14 mouse cellular contexts compared by ENCODE assay signal in genomic region chr2:91098156-91098555, GRCm38 (mm10). TPM values are rescaled to one million over a fixed set of nuclear protein-coding genes. Genes with fewer than 3 reads are reported as not detected.
DNase-seq lines count a peak whose midpoint lies in the region; ATAC-seq and TF ChIP-seq lines count a peak whose summit lies in the region.
"Had no signal": no experiment of that assay in that cellular context is flagged by ENCODE, and none has a peak within 500 bp of the region (broad histone marks: within the 10 kb centered on the region; RNA-seq: fewer than 3 reads in every experiment).

No protein-coding gene starts in this region.

- peak overlapping the region; percentile 59; the same call in 1 of the 2 replicates for H3K27ac ChIP-seq in gastrocnemius, adult 2 months
- peak overlapping the region; percentile 79; the same call in 1 of the 2 replicates for H3K27ac ChIP-seq in CH12.LX (ENCODE audit: insufficient read depth, low read depth)
- H3K27ac ChIP-seq: embryonic facial prominence, embryonic 15.5 days; heart, embryonic 10.5 days; hindbrain, embryonic 13.5 days had no signal

- TF ChIP-seq RAD21 in CH12.LX (IDR thresholded peaks at IDR 0.05; ENCODE audit: low read depth, low read length) = no peak

- peak overlapping the region; percentile 56 for H3K4me3 ChIP-seq in gastrocnemius, adult 2 months
- peak overlapping the region; percentile 88 to 94 (median 91) for H3K4me3 ChIP-seq in CH12.LX (replicated peaks in 1 of 3; ENCODE audit: low read depth in 2 of 3, low read length in 2 of 3, poor library complexity in 1 of 3)
- H3K4me3 ChIP-seq: embryonic facial prominence, embryonic 15.5 days; heart, embryonic 10.5 days; hindbrain, embryonic 13.5 days had no signal

- ATAC-seq in granulocyte monocyte progenitor cell, adult 5-6 weeks (replicated peaks; ENCODE audit: poor library complexity, severe bottlenecking) = peak; percentile 53
- ATAC-seq: CD4-positive, CD25-positive, alpha-beta regulatory T cell, adult 4 months had no signal

- no peak for DNase-seq in gastrocnemius, adult 2 months
- DNase-seq in gastrocnemius, postnatal 10 days = no peak
- no peak for DNase-seq in CH12.LX (ENCODE audit: extremely low read depth)
- DNase-seq in lung, postnatal 36 days = peak; percentile 82
- DNase-seq in retina, embryonic 14.5 days (ENCODE audit: low spot score) = no peak
- no peak for DNase-seq in cerebellum, adult 11-12 months
- no peak for DNase-seq in thymus, postnatal 36 days
- DNase-seq: cerebellum, postnatal 25 days; kidney, adult 8-10 months had no signal

- intact Hi-C loops in gastrocnemius, adult 2 months (cut with DNase I) = no loop called here

- peaks cover 25% of the 10 kb centered on the region for H3K79me2 ChIP-seq in CH12.LX (replicated peaks; ENCODE audit: control insufficient read depth, extremely low read depth, insufficient read depth, poor library complexity, severe bottlenecking)

- dilution Hi-C loops in CH12.LX (cut with MboI; ENCODE audit: extremely low pct_ligation_motif_present, extremely low pct_unique_long_range_greater_than_20kb, low sequenced_read_pairs) = no loop called here

- H3K9me3 ChIP-seq in CH12.LX (replicated peaks; ENCODE audit: low read length) = no peaks in the 10 kb centered on the region
- H3K9me3 ChIP-seq: embryonic facial prominence, embryonic 15.5 days; heart, embryonic 10.5 days; hindbrain, embryonic 13.5 days had no signal

- no peak for TF ChIP-seq CTCF in gastrocnemius, adult 2 months (IDR thresholded peaks at IDR 0.05)
- TF ChIP-seq CTCF in CH12.LX (conservative IDR thresholded peaks at IDR 0.05 in 1 of 2, IDR thresholded peaks at IDR 0.05 in 1 of 2; ENCODE audit: low read depth in 2 of 2, low read length in 2 of 2) = no peak

- H3K4me2 ChIP-seq in CH12.LX (ENCODE audit: insufficient read depth, low read depth, poor library complexity, severe bottlenecking) = peak overlapping the region; percentile 73
- H3K4me2 ChIP-seq: embryonic facial prominence, embryonic 15.5 days; hindbrain, embryonic 13.5 days had no signal

- no peak for TF ChIP-seq EP300 in CH12.LX (IDR thresholded peaks at IDR 0.05; ENCODE audit: low read length)

- no peaks in the 10 kb centered on the region for H3K27me3 ChIP-seq in CH12.LX (replicated peaks)
- H3K27me3 ChIP-seq: embryonic facial prominence, embryonic 15.5 days had no signal

- in situ Hi-C loops in CH12.LX (cut with MboI; ENCODE audit: low pct_ligation_motif_present, low pct_unique_long_range_greater_than_20kb, low sequenced_read_pairs) = loop anchor here (5.0 kb wide), 1 partner anchor 36 kb away; no protein-coding TSS in a partner anchor

- H3K4me1 ChIP-seq in CH12.LX (ENCODE audit: control insufficient read depth in 1 of 2, insufficient read depth in 2 of 2) = peaks cover 13 to 59% of the 10 kb centered on the region in 2 experiments
- H3K4me1 ChIP-seq: embryonic facial prominence, embryonic 15.5 days; hindbrain, embryonic 13.5 days had no signal

- peak overlapping the region; percentile 93 for H3K9ac ChIP-seq in CH12.LX (ENCODE audit: insufficient read depth, low read depth)
- H3K9ac ChIP-seq: embryonic facial prominence, embryonic 15.5 days; hindbrain, embryonic 13.5 days had no signal

- TF ChIP-seq POLR2A in CH12.LX (IDR thresholded peaks at IDR 0.05; ENCODE audit: low read depth, low read length) = no peak

- H3K36me3 ChIP-seq in CH12.LX (replicated peaks in 1 of 2; ENCODE audit: control insufficient read depth in 1 of 2, insufficient read depth in 1 of 2, low read length in 1 of 2) = peaks cover 27 to 48% of the 10 kb centered on the region in 2 experiments
- H3K36me3 ChIP-seq: embryonic facial prominence, embryonic 15.5 days; heart, embryonic 10.5 days; hindbrain, embryonic 13.5 days had no signal

TF ChIP-seq in CH12.LX, 34 proteins besides CTCF, POLR2A, EP300 and RAD21:
- TF ChIP-seq MXI1 (IDR thresholded peaks at IDR 0.05; ENCODE audit: low read depth, low read length) (no peak), TBP (conservative IDR thresholded peaks at IDR 0.05; ENCODE audit: low read depth, low read length) (no peak), RCOR1 (conservative IDR thresholded peaks at IDR 0.05; ENCODE audit: low read depth, low read length) (no peak), HCFC1 (IDR thresholded peaks at IDR 0.05; ENCODE audit: low read depth, low read length) (no peak), KAT2A (IDR thresholded peaks at IDR 0.05; ENCODE audit: insufficient replicate concordance, low read length) (no peak), JUND (conservative IDR thresholded peaks at IDR 0.05; ENCODE audit: low read depth, low read length) (no peak), ETS1 (conservative IDR thresholded peaks at IDR 0.05; ENCODE audit: low read depth, low read length) (no peak), NELFE (IDR thresholded peaks at IDR 0.05; ENCODE audit: low read depth, low read length) (no peak), USF1 (IDR thresholded peaks at IDR 0.05; ENCODE audit: low read depth, low read length) (no peak), SMC3 (IDR thresholded peaks at IDR 0.05; ENCODE audit: low read depth, low read length) (no peak), MAFK (IDR thresholded peaks at IDR 0.05; ENCODE audit: insufficient replicate concordance, low read length) (no peak), E2F4 (IDR thresholded peaks at IDR 0.05; ENCODE audit: insufficient replicate concordance, low read depth, low read length) (no peak), UBTF (IDR thresholded peaks at IDR 0.05; ENCODE audit: low read depth, low read length) (no peak), TCF12 (IDR thresholded peaks at IDR 0.05; ENCODE audit: low read depth, low read length) (no peak), CHD2 (IDR thresholded peaks at IDR 0.05; ENCODE audit: low read length) (no peak)

RNA-seq across cellular contexts. Expression of gene Spi1, which starts 16.0 kb away (rescaled TPM):
- total RNA-seq in gastrocnemius, adult 2 months (2021) = 1 to 10 TPM in 1 of 2 experiments, under 1 TPM in 1; 0.87 to 1.2 TPM
- 1 to 10 TPM; 3.2 to 6.4 TPM for total RNA-seq in gastrocnemius, postnatal 10 days (2021)
- total RNA-seq in CH12.LX (2012; rRNA removed) (22.7 and 24.7 TPM in 2 replicates), CH12.LX (2014; rRNA removed) (29.7 and 42.6 TPM in 2 replicates)
- 35.2 and 45.7 TPM in 2 replicates for polyA plus RNA-seq in CH12.LX (2012; ENCODE audit: insufficient read length, low read depth)
- 208 and 244 TPM in 2 replicates for total RNA-seq in granulocyte monocyte progenitor cell, adult 5-6 weeks (2014; fragmentation: Nextera tagmentation)
- 114 and 139 TPM in 2 replicates for total RNA-seq in granulocyte monocyte progenitor cell, adult 5-6 weeks (2017)

RNA-seq across cellular contexts. Expression of gene Mybpc3, which starts 19.8 kb away (rescaled TPM):
- total RNA-seq in gastrocnemius, adult 2 months (2021) = under 1 TPM in 1 of 2 experiments, not detected in 1; 0.06 TPM
- total RNA-seq in gastrocnemius, postnatal 10 days (2021) = under 1 TPM; 0.12 to 0.20 TPM
- total RNA-seq in CH12.LX (2012; rRNA removed) = 0.04 TPM in 2 replicates
- 0.07 and 0.15 TPM in 2 replicates for total RNA-seq in CH12.LX (2014; rRNA removed)
- polyA plus RNA-seq in CH12.LX (2012; ENCODE audit: insufficient read length, low read depth) = 0.27 TPM in 2 replicates
- 1.5 TPM in 1 of 2 replicates, not detected in the other for total RNA-seq in granulocyte monocyte progenitor cell, adult 5-6 weeks (2014; fragmentation: Nextera tagmentation)
- total RNA-seq in granulocyte monocyte progenitor cell, adult 5-6 weeks (2017) = 0.62 TPM in 1 of 2 replicates, not detected in the other
- polyA plus RNA-seq: CD4-positive, CD25-positive, alpha-beta regulatory T cell, adult 4 months had no signal

RNA-seq across cellular contexts. Expression of gene Slc39a13, which starts 27.9 kb away (rescaled TPM):
- total RNA-seq in gastrocnemius, adult 2 months (2021) = 10 to 100 TPM; 18.7 to 22.0 TPM
- total RNA-seq in gastrocnemius, postnatal 10 days (2021) = 10 to 100 TPM; 27.8 to 40.8 TPM
- total RNA-seq in CH12.LX (2012; rRNA removed) (7.5 and 8.4 TPM in 2 replicates), CH12.LX (2014; rRNA removed) (3.5 and 4.3 TPM in 2 replicates)
- polyA plus RNA-seq in CH12.LX (2012; ENCODE audit: insufficient read length, low read depth) = 7.2 and 8.1 TPM in 2 replicates
- 10.0 and 35.1 TPM in 2 replicates for total RNA-seq in granulocyte monocyte progenitor cell, adult 5-6 weeks (2014; fragmentation: Nextera tagmentation)
- 4.8 and 9.4 TPM in 2 replicates for total RNA-seq in granulocyte monocyte progenitor cell, adult 5-6 weeks (2017)

RNA-seq across cellular contexts. Expression of gene Psmc3, which starts 44.3 kb away (rescaled TPM):
- total RNA-seq in gastrocnemius, adult 2 months (2021) = 100 to 1,000 TPM; 226 to 256 TPM
- total RNA-seq in gastrocnemius, postnatal 10 days (2021) = 100 to 1,000 TPM; 336 to 337 TPM
- 214 and 283 TPM in 2 replicates for total RNA-seq in CH12.LX (2012; rRNA removed)
- 242 and 257 TPM in 2 replicates for total RNA-seq in CH12.LX (2014; rRNA removed)
- polyA plus RNA-seq in CH12.LX (2012; ENCODE audit: insufficient read length, low read depth) = 284 and 353 TPM in 2 replicates
- total RNA-seq in granulocyte monocyte progenitor cell, adult 5-6 weeks (2014; fragmentation: Nextera tagmentation) = 155 and 159 TPM in 2 replicates
- 282 TPM in 2 replicates for total RNA-seq in granulocyte monocyte progenitor cell, adult 5-6 weeks (2017)
